9 mouse cellular contexts compared by ENCODE assay signal in genomic region chr12:4509591-4510061, GRCm38 (mm10). TPM values are rescaled to one million over a fixed set of nuclear protein-coding genes. Genes with fewer than 3 reads are reported as not detected.
A peak's percentile ranks its signal among the peaks of the same experiment; 100 is the strongest.
DNase-seq lines count a peak whose midpoint lies in the region; ATAC-seq and TF ChIP-seq lines count a peak whose summit lies in the region.
"Had no signal": no experiment of that assay in that cellular context is flagged by ENCODE, and none has a peak within 500 bp of the region (broad histone marks: within the 10 kb centered on the region; RNA-seq: fewer than 3 reads in every experiment).

No protein-coding gene starts in this region.

- no peak overlapping the region for H3K9ac ChIP-seq in hindbrain, embryonic 13.5 days
- no peak overlapping the region for H3K9ac ChIP-seq in embryonic facial prominence, embryonic 11.5 days (replicated peaks; ENCODE audit: low read length)
- no peak overlapping the region for H3K9ac ChIP-seq in heart, postnatal 0 days (replicated peaks; ENCODE audit: low read depth, low read length)
- peak overlapping the region; percentile 52 for H3K9ac ChIP-seq in midbrain, embryonic 16.5 days (ENCODE audit: low read depth, low read length)
- H3K9ac ChIP-seq: liver, embryonic 15.5 days had no signal

- H3K27me3 ChIP-seq in hindbrain, embryonic 13.5 days = no peaks in the 10 kb centered on the region
- H3K27me3 ChIP-seq in hindbrain, embryonic 10.5 days (ENCODE audit: insufficient read depth, poor library complexity, severe bottlenecking) = no peaks in the 10 kb centered on the region
- no peaks in the 10 kb centered on the region for H3K27me3 ChIP-seq in embryonic facial prominence, embryonic 11.5 days (ENCODE audit: control insufficient read depth, insufficient read depth, low read length)
- H3K27me3 ChIP-seq in heart, postnatal 0 days (ENCODE audit: control insufficient read depth, insufficient read depth, low read length) = no peaks in the 10 kb centered on the region
- H3K27me3 ChIP-seq in midbrain, embryonic 16.5 days (ENCODE audit: control insufficient read depth, insufficient read depth, low read depth, low read length) = no peaks in the 10 kb centered on the region
- H3K27me3 ChIP-seq: liver, embryonic 15.5 days had no signal

- H3K4me3 ChIP-seq in hindbrain, embryonic 13.5 days = no peak overlapping the region
- no peak overlapping the region for H3K4me3 ChIP-seq in hindbrain, embryonic 10.5 days
- H3K4me3 ChIP-seq in embryonic facial prominence, embryonic 11.5 days (ENCODE audit: low read depth, low read length) = no peak overlapping the region
- peak overlapping the region; percentile 16; the same call in 1 of the 2 replicates for H3K4me3 ChIP-seq in heart, postnatal 0 days (ENCODE audit: low read depth, low read length)
- peak overlapping the region; percentile 13 for H3K4me3 ChIP-seq in midbrain, embryonic 16.5 days (ENCODE audit: low read depth, low read length)
- H3K4me3 ChIP-seq: liver, embryonic 15.5 days had no signal

- TF ChIP-seq EP300 in heart, postnatal 0 days (IDR thresholded peaks at IDR 0.05; ENCODE audit: low read depth) = no peak

- peak overlapping the region; percentile 80 for H3K27ac ChIP-seq in hindbrain, embryonic 13.5 days
- no peak overlapping the region for H3K27ac ChIP-seq in hindbrain, embryonic 10.5 days
- peak overlapping the region; percentile 36 for H3K27ac ChIP-seq in embryonic facial prominence, embryonic 11.5 days (replicated peaks; ENCODE audit: low read depth, low read length)
- peak overlapping the region; percentile 52; the same call in 1 of the 2 replicates for H3K27ac ChIP-seq in heart, postnatal 0 days (ENCODE audit: low read depth)
- peak overlapping the region; percentile 73 for H3K27ac ChIP-seq in midbrain, embryonic 16.5 days (ENCODE audit: low read length)
- H3K27ac ChIP-seq: liver, embryonic 15.5 days had no signal

- TF ChIP-seq CTCF in heart, postnatal 0 days (IDR thresholded peaks at IDR 0.05; ENCODE audit: low read depth) = no peak

- peak overlapping the region; percentile 30 for H3K4me2 ChIP-seq in hindbrain, embryonic 13.5 days
- H3K4me2 ChIP-seq in embryonic facial prominence, embryonic 11.5 days (ENCODE audit: low read depth, low read length) = no peak overlapping the region
- peak overlapping the region; percentile 45; the same call in 1 of the 2 replicates for H3K4me2 ChIP-seq in heart, postnatal 0 days (ENCODE audit: low read depth, low read length)
- H3K4me2 ChIP-seq in midbrain, embryonic 16.5 days (ENCODE audit: low read length) = peak overlapping the region; percentile 48
- H3K4me2 ChIP-seq: liver, embryonic 15.5 days had no signal

- no peak for ATAC-seq in hindbrain, embryonic 13.5 days (ENCODE audit: low FRiP score)
- 0 out of 2 replicates have a peak, but pooled peaks have one; percentile 34 for ATAC-seq in embryonic facial prominence, embryonic 11.5 days (replicated peaks; ENCODE audit: insufficient number of reproducible peaks, low FRiP score, low TSS enrichment, low read depth)
- no peak for ATAC-seq in heart, postnatal 0 days (ENCODE audit: insufficient read depth, low read depth)
- no peak for ATAC-seq in midbrain, embryonic 16.5 days

- no peak for DNase-seq in hindbrain, embryonic 10.5 days (ENCODE audit: low spot score)
- DNase-seq in embryonic facial prominence, embryonic 11.5 days (ENCODE audit: low spot score) = peak; percentile 71
- peak; percentile 24 for DNase-seq in heart, postnatal 0 days (ENCODE audit: low spot score)
- DNase-seq in natural killer cell, adult 2 months (ENCODE audit: low spot score in 2 of 2) = no peak
- DNase-seq in liver = no peak
- DNase-seq in left cerebral cortex, adult 11 months (ENCODE audit: low spot score) = no peak

- WGBS in hindbrain, embryonic 13.5 days = 45% methylated on average over 12 of the region's 12 CpGs
- 67% methylated on average over 12 of the region's 12 CpGs for WGBS in hindbrain, embryonic 10.5 days
- WGBS in embryonic facial prominence, embryonic 11.5 days = 41% methylated on average over 12 of the region's 12 CpGs
- 62% methylated on average over 12 of the region's 12 CpGs for WGBS in heart, postnatal 0 days
- WGBS in midbrain, embryonic 16.5 days = 27% methylated on average over 12 of the region's 12 CpGs

- no peaks in the 10 kb centered on the region for H3K9me3 ChIP-seq in hindbrain, embryonic 13.5 days
- H3K9me3 ChIP-seq in hindbrain, embryonic 10.5 days = no peaks in the 10 kb centered on the region
- no peaks in the 10 kb centered on the region for H3K9me3 ChIP-seq in embryonic facial prominence, embryonic 11.5 days (replicated peaks; ENCODE audit: control insufficient read depth, low read length)
- H3K9me3 ChIP-seq in heart, postnatal 0 days (replicated peaks; ENCODE audit: control insufficient read depth, low read length) = no peaks in the 10 kb centered on the region
- no peaks in the 10 kb centered on the region for H3K9me3 ChIP-seq in midbrain, embryonic 16.5 days (replicated peaks; ENCODE audit: control insufficient read depth, low read length, poor library complexity, severe bottlenecking)
- H3K9me3 ChIP-seq: liver, embryonic 15.5 days had no signal

- no peaks in the 10 kb centered on the region for H3K36me3 ChIP-seq in hindbrain, embryonic 13.5 days
- H3K36me3 ChIP-seq in hindbrain, embryonic 10.5 days = no peaks in the 10 kb centered on the region
- H3K36me3 ChIP-seq in embryonic facial prominence, embryonic 11.5 days (replicated peaks; ENCODE audit: control insufficient read depth, insufficient read depth, low read depth, low read length) = no peaks in the 10 kb centered on the region
- H3K36me3 ChIP-seq in heart, postnatal 0 days (replicated peaks; ENCODE audit: control insufficient read depth, insufficient read depth, low read length) = no peaks in the 10 kb centered on the region
- no peaks in the 10 kb centered on the region for H3K36me3 ChIP-seq in midbrain, embryonic 16.5 days (ENCODE audit: control insufficient read depth, insufficient read depth, low read length)
- H3K36me3 ChIP-seq: liver, embryonic 15.5 days had no signal

- peaks cover 17% of the 10 kb centered on the region for H3K4me1 ChIP-seq in hindbrain, embryonic 13.5 days (replicated peaks)
- no peaks in the 10 kb centered on the region; the same call in 1 of the 2 replicates for H3K4me1 ChIP-seq in hindbrain, embryonic 10.5 days (replicated peaks)
- no peaks in the 10 kb centered on the region for H3K4me1 ChIP-seq in embryonic facial prominence, embryonic 11.5 days (ENCODE audit: control insufficient read depth, insufficient read depth, low read length)
- no peaks in the 10 kb centered on the region for H3K4me1 ChIP-seq in heart, postnatal 0 days (ENCODE audit: control insufficient read depth, insufficient read depth)
- H3K4me1 ChIP-seq in midbrain, embryonic 16.5 days (ENCODE audit: control insufficient read depth, insufficient read depth, low read length) = peaks cover 4% of the 10 kb centered on the region; the same call in 1 of the 2 replicates
- H3K4me1 ChIP-seq: liver, embryonic 15.5 days had no signal

RNA-seq across cellular contexts. Expression of gene Ncoa1, which starts 32.6 kb away (rescaled TPM):
- polyA plus RNA-seq in hindbrain, embryonic 13.5 days (2015; fragmentation: Nextera tagmentation; extraction: Ambion mirVana) = 10.3 and 11.5 TPM in 2 replicates
- 2.6 and 2.8 TPM in 2 replicates for polyA plus RNA-seq in hindbrain, embryonic 10.5 days (2016; fragmentation: Nextera tagmentation; extraction: Ambion mirVana)
- 7.1 and 7.8 TPM in 2 replicates for polyA plus RNA-seq in embryonic facial prominence, embryonic 11.5 days (2014; fragmentation: Nextera tagmentation; extraction: Ambion mirVana)
- 15.6 and 32.3 TPM in 2 replicates for total RNA-seq in heart, postnatal 0 days (2014; rRNA removed; ENCODE audit: low replicate concordance)
- polyA plus RNA-seq in heart, postnatal 0 days (2015; fragmentation: Nextera tagmentation; extraction: Ambion mirVana) = 7.3 and 7.8 TPM in 2 replicates
- polyA plus RNA-seq in midbrain, embryonic 16.5 days (2015; fragmentation: Nextera tagmentation; extraction: Ambion mirVana) = 10.0 and 10.9 TPM in 2 replicates

Comparison
In these comparisons a context has a peak if more than half of its experiments do, and no peak if none do; other contexts are left out.
1. H3K4me3 ChIP-seq: peak in heart, postnatal 0 days (single experiment) and midbrain, embryonic 16.5 days (single experiment); none in hindbrain, embryonic 13.5 days (single experiment), hindbrain, embryonic 10.5 days (single experiment) and embryonic facial prominence, embryonic 11.5 days (single experiment).
2. DNase-seq: peak in embryonic facial prominence, embryonic 11.5 days (single experiment) and heart, postnatal 0 days (single experiment); none in hindbrain, embryonic 10.5 days (single experiment), natural killer cell, adult 2 months (0 of 2), liver (single experiment) and left cerebral cortex, adult 11 months (single experiment).